In the genomic region with DNA sequence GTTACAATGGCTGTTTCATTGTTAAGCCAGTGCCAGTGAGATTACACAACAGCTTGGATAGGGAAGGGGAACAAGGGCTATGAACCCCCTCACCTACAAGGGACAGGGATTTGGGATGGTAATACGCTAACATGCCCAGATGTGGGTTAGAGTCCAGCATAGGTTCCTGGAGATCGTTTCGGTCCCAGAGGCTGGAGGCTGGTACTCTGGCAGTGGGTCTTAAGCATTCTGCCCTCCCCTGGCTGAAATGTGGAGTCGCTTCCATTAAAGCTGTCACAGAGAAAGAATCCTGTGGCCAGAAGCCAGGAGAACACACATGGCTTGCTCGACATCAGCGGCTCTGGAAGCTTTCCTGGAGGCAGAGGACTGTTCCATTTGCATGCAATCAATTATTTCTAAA, we compare ENCODE assay signal across 8 mouse cellular contexts. TPM values are rescaled to one million over a fixed set of nuclear protein-coding genes. Genes with fewer than 3 reads are reported as not detected.
A peak's percentile ranks its signal among the peaks of the same experiment; 100 is the strongest.
DNase-seq lines count a peak whose midpoint lies in the region; ATAC-seq lines count a peak whose summit lies in the region.

No protein-coding gene starts in this region.

- DNase-seq in cerebellum, adult 11 months = peak; percentile 52
- peak; percentile 47 for DNase-seq in 3134 (ENCODE audit: extremely low read depth, insufficient read length, low spot score)
- peak; percentile 84 to 90 for DNase-seq in cerebellum, postnatal 14 days
- DNase-seq in heart, postnatal 10 days = peak; percentile 84 to 87
- DNase-seq in ovary, postnatal 36 days (ENCODE audit: low spot score) = no peak
- DNase-seq in ovary, postnatal 10 days (ENCODE audit: low spot score) = no peak

- 77% methylated on average over 6 of the region's 6 CpGs for whole genome bisulfite sequencing in liver, embryonic 15.5 days (ENCODE audit: insufficient replicate concordance)

- no peak overlapping the region for H3K4me3 ChIP-seq in liver, embryonic 15.5 days (replicated peaks)

- peak overlapping the region; percentile 94 for H3K4me2 ChIP-seq in liver, embryonic 15.5 days

- H3K4me1 ChIP-seq in liver, embryonic 15.5 days (replicated peaks) = peaks cover 41% of the 10 kb centered on the region

- no peaks in the 10 kb centered on the region for H3K9me3 ChIP-seq in liver, embryonic 15.5 days (replicated peaks)

- H3K9ac ChIP-seq in liver, embryonic 15.5 days = no peak overlapping the region

- H3K36me3 ChIP-seq in liver, embryonic 15.5 days (replicated peaks) = no peaks in the 10 kb centered on the region

- no peak overlapping the region; the same call in 1 of the 2 replicates for H3K27ac ChIP-seq in liver, embryonic 15.5 days (replicated peaks)

- H3K27me3 ChIP-seq in liver, embryonic 15.5 days = no peaks in the 10 kb centered on the region

- no peak for ATAC-seq in cerebellum, adult (ENCODE audit: insufficient number of reproducible peaks, low FRiP score, low TSS enrichment)
- no peak for ATAC-seq in liver, embryonic 15.5 days (ENCODE audit: insufficient read depth)

- intact Hi-C loops in heart, postnatal 10 days (cut with DNase I) = no loop called here

RNA-seq across cellular contexts. Expression of gene Tnrc6b, which starts 1.5 kb away (rescaled TPM):
- total RNA-seq in heart, postnatal 10 days (2021) = 10 to 100 TPM; 56.1 to 56.4 TPM
- polyA plus RNA-seq in liver, embryonic 15.5 days (2015; fragmentation: Nextera tagmentation; extraction: Ambion mirVana) = 18.3 and 20.8 TPM in 2 replicates

RNA-seq across cellular contexts. Expression of gene Fam83f, which starts 37.9 kb away (rescaled TPM):
- under 1 TPM; 0.19 to 0.22 TPM for total RNA-seq in heart, postnatal 10 days (2021)
- 3.7 and 5.0 TPM in 2 replicates for polyA plus RNA-seq in liver, embryonic 15.5 days (2015; fragmentation: Nextera tagmentation; extraction: Ambion mirVana)

Comparison
In these comparisons a context has a peak if more than half of its experiments do, and no peak if none do; other contexts are left out.
1. DNase-seq: peak in cerebellum, adult 11 months (single experiment), 3134 (single experiment), cerebellum, postnatal 14 days (2 of 2) and heart, postnatal 10 days (2 of 2); none in ovary, postnatal 36 days (single experiment) and ovary, postnatal 10 days (single experiment).